ENCODE assay signal across 12 mouse cellular contexts in genomic region chr8:78624738-78625442, GRCm38 (mm10).
DNase-seq lines count a peak whose midpoint lies in the region; ATAC-seq lines count a peak whose summit lies in the region.
"Had no signal": no experiment of that assay in that cellular context is flagged by ENCODE, and none has a peak within 500 bp of the region (broad histone marks: within the 10 kb centered on the region; RNA-seq: fewer than 3 reads in every experiment).

No protein-coding gene starts in this region.

- WGBS in midbrain, embryonic 10.5 days = 57% methylated on average over 12 of the region's 12 CpGs
- WGBS in midbrain, embryonic 16.5 days = 47% methylated on average over 12 of the region's 12 CpGs
- WGBS in neural tube, embryonic 14.5 days = 19% methylated on average over 12 of the region's 12 CpGs

- no peaks in the 10 kb centered on the region for H3K27me3 ChIP-seq in midbrain, embryonic 10.5 days (ENCODE audit: low read depth, poor library complexity, severe bottlenecking)
- no peaks in the 10 kb centered on the region for H3K27me3 ChIP-seq in midbrain, embryonic 16.5 days (ENCODE audit: control insufficient read depth, insufficient read depth, low read depth, low read length)
- no peaks in the 10 kb centered on the region for H3K27me3 ChIP-seq in neural tube, embryonic 14.5 days (ENCODE audit: control insufficient read depth, insufficient read depth, low read length)
- H3K27me3 ChIP-seq: limb, embryonic 13.5 days; Patski had no signal

- no peaks in the 10 kb centered on the region for H3K36me3 ChIP-seq in midbrain, embryonic 10.5 days
- H3K36me3 ChIP-seq in midbrain, embryonic 16.5 days (ENCODE audit: control insufficient read depth, insufficient read depth, low read length) = no peaks in the 10 kb centered on the region
- no peaks in the 10 kb centered on the region for H3K36me3 ChIP-seq in neural tube, embryonic 14.5 days (ENCODE audit: control insufficient read depth, insufficient read depth, low read length)
- H3K36me3 ChIP-seq: limb, embryonic 13.5 days had no signal

- 0 out of 2 replicates have a peak overlapping the region, but pooled peaks have one; percentile 33 for H3K27ac ChIP-seq in midbrain, embryonic 10.5 days (replicated peaks)
- H3K27ac ChIP-seq in midbrain, embryonic 16.5 days (ENCODE audit: low read length) = no peak overlapping the region
- H3K27ac ChIP-seq in neural tube, embryonic 14.5 days (ENCODE audit: low read depth, low read length) = no peak overlapping the region
- H3K27ac ChIP-seq: layer of hippocampus, adult 2 months; limb, embryonic 13.5 days had no signal

- H3K9me3 ChIP-seq in midbrain, embryonic 10.5 days (replicated peaks) = no peaks in the 10 kb centered on the region
- no peaks in the 10 kb centered on the region for H3K9me3 ChIP-seq in midbrain, embryonic 16.5 days (replicated peaks; ENCODE audit: control insufficient read depth, low read length, poor library complexity, severe bottlenecking)
- no peaks in the 10 kb centered on the region for H3K9me3 ChIP-seq in neural tube, embryonic 14.5 days (ENCODE audit: control insufficient read depth, low read length)
- H3K9me3 ChIP-seq: limb, embryonic 13.5 days had no signal

- DNase-seq in midbrain, embryonic 10.5 days (ENCODE audit: low spot score) = no peak
- peak; percentile 90 for DNase-seq in R1 (ENCODE audit: low read depth, low spot score)
- DNase-seq in embryo, embryonic 11 days = peak; percentile 57
- DNase-seq in layer of hippocampus, postnatal 36 days = no peak
- DNase-seq in right cerebral cortex, postnatal 25 days = no peak
- DNase-seq: gastrocnemius, postnatal 10 days; thymus, postnatal 25 days had no signal

- ATAC-seq in midbrain, embryonic 16.5 days = no peak
- peak; percentile 44; the same call in 1 of the 2 replicates for ATAC-seq in neural tube, embryonic 14.5 days (ENCODE audit: low read depth)
- ATAC-seq: Patski had no signal

- no peak overlapping the region for H3K9ac ChIP-seq in midbrain, embryonic 16.5 days (ENCODE audit: low read depth, low read length)
- no peak overlapping the region for H3K9ac ChIP-seq in neural tube, embryonic 14.5 days (replicated peaks; ENCODE audit: low read depth, low read length)
- H3K9ac ChIP-seq: limb, embryonic 13.5 days had no signal

- H3K4me3 ChIP-seq in midbrain, embryonic 10.5 days = no peak overlapping the region
- no peak overlapping the region for H3K4me3 ChIP-seq in midbrain, embryonic 16.5 days (ENCODE audit: low read depth, low read length)
- H3K4me3 ChIP-seq in neural tube, embryonic 14.5 days (ENCODE audit: low read depth, low read length) = no peak overlapping the region
- H3K4me3 ChIP-seq: layer of hippocampus, adult 2 months; limb, embryonic 13.5 days had no signal

- H3K4me2 ChIP-seq in midbrain, embryonic 16.5 days (ENCODE audit: low read length) = no peak overlapping the region
- no peak overlapping the region for H3K4me2 ChIP-seq in neural tube, embryonic 14.5 days (ENCODE audit: low read depth, low read length)
- H3K4me2 ChIP-seq: limb, embryonic 13.5 days had no signal

- H3K4me1 ChIP-seq in midbrain, embryonic 10.5 days = peaks cover 25% of the 10 kb centered on the region
- no peaks in the 10 kb centered on the region; the same call in 1 of the 2 replicates for H3K4me1 ChIP-seq in midbrain, embryonic 16.5 days (ENCODE audit: control insufficient read depth, insufficient read depth, low read length)
- H3K4me1 ChIP-seq in neural tube, embryonic 14.5 days (ENCODE audit: control insufficient read depth, insufficient read depth, low read length) = peaks cover 6% of the 10 kb centered on the region; the same call in 1 of the 2 replicates

Comparison
In these comparisons a context has a peak if more than half of its experiments do, and no peak if none do; other contexts are left out.
1. DNase-seq: peak in R1 (single experiment) and embryo, embryonic 11 days (single experiment); none in midbrain, embryonic 10.5 days (single experiment), layer of hippocampus, postnatal 36 days (0 of 2) and right cerebral cortex, postnatal 25 days (single experiment).